Mouse (Mus musculus) heart, postnatal 0 days (tissue): ENCODE results near the gene Scamp5. TPM values are rescaled to one million over a fixed set of nuclear protein-coding genes. Genes with fewer than 3 reads are reported as not detected.
A peak's percentile ranks its signal among the peaks of the same experiment; 100 is the strongest.

ENCODE experiments used
- ATAC-seq: fragments of 200-750 bp; cut with Nextera tagmentation; 2 replicates; pipeline ENCODE4 v1.8.0; 2017; ENCODE audit warnings: low read depth, moderate number of reproducible peaks, moderate library complexity; ENCODE audit not compliant: insufficient read depth
- DNase-seq: peaks from one replicate; pipeline ENCODE4 v3.0.0-alpha.2; 2016; ENCODE audit warnings: low spot score
- H3K27ac ChIP-seq: fragments of 300-500 bp; sonication (generic); 2 replicates; pipeline ENCODE4 v1.5.1; 2014; ENCODE audit warnings: low read depth, mild to moderate bottlenecking
- H3K27me3 ChIP-seq: fragments of 300-500 bp; sonication (generic); 2 replicates; pipeline ENCODE4 v1.6.1; 2014; ENCODE audit warnings: low read length, mixed read lengths; ENCODE audit not compliant: control insufficient read depth, insufficient read depth
- H3K36me3 ChIP-seq: fragments of 300-500 bp; sonication (generic); replicated peaks from 2 replicates; pipeline ENCODE4 v1.6.1; 2014; ENCODE audit warnings: low read length, mixed read lengths; ENCODE audit not compliant: control insufficient read depth, insufficient read depth
- H3K4me1 ChIP-seq: fragments of 300-500 bp; sonication (generic); 2 replicates; pipeline ENCODE4 v1.6.1; 2014; ENCODE audit warnings: antibody characterized with exemption; ENCODE audit not compliant: control insufficient read depth, insufficient read depth
- H3K4me2 ChIP-seq: fragments of 300-500 bp; sonication (generic); 2 replicates; pipeline ENCODE4 v1.6.1; 2014; ENCODE audit warnings: low read depth, mild to moderate bottlenecking, low read length, moderate library complexity
- H3K4me3 ChIP-seq: fragments of 300-500 bp; sonication (generic); 2 replicates; pipeline ENCODE4 v1.5.1; 2014; ENCODE audit warnings: low read depth, low read length
- H3K9ac ChIP-seq: fragments of 300-500 bp; sonication (generic); replicated peaks from 2 replicates; pipeline ENCODE4 v1.6.1; 2014; ENCODE audit warnings: low read depth, low read length, mixed read lengths
- H3K9me3 ChIP-seq: fragments of 300-500 bp; sonication (generic); replicated peaks from 2 replicates; pipeline ENCODE4 v1.6.1; 2016; ENCODE audit warnings: low read length; ENCODE audit not compliant: control insufficient read depth
- CTCF ChIP-seq: IDR thresholded peaks from 2 replicates; pipeline ENCODE4 v1.5.1; 2016; ENCODE audit warnings: antibody characterized with exemption, control low read depth, low read depth
- EP300 ChIP-seq: IDR thresholded peaks from 2 replicates; pipeline ENCODE4 v1.6.1; 2016; ENCODE audit warnings: antibody characterized with exemption, low read depth
- WGBS: fragments of 180-500 bp; shearing (Covaris S2); extraction: QIAGEN DNeasy Blood & Tissue Kit; methylation state at CpG from one replicate; pipeline ENCODE4 v1.1.7; 2014; 5-methylcytosine and 5-hydroxymethylcytosine counted together
- polyA plus RNA-seq: library from polyadenylated mRNA; unstranded; fragments of >200 nt; fragmentation: Nextera tagmentation; extraction: Ambion mirVana; gene quantifications from 2 replicates; pipeline ENCODE4 v1.2.1, GENCODE M21; 2015
- total RNA-seq: library from RNA; depleted of rRNA; stranded (reverse); fragments of >200 nt; gene quantifications from 2 replicates; pipeline ENCODE4 v1.2.3, GENCODE M21; 2014; ENCODE audit warnings: low replicate concordance

Scamp5 gene
- total and polyA plus RNA-seq, 2 experiments from 2014 or later, result 7.0 to 16.1 TPM

DNA sequence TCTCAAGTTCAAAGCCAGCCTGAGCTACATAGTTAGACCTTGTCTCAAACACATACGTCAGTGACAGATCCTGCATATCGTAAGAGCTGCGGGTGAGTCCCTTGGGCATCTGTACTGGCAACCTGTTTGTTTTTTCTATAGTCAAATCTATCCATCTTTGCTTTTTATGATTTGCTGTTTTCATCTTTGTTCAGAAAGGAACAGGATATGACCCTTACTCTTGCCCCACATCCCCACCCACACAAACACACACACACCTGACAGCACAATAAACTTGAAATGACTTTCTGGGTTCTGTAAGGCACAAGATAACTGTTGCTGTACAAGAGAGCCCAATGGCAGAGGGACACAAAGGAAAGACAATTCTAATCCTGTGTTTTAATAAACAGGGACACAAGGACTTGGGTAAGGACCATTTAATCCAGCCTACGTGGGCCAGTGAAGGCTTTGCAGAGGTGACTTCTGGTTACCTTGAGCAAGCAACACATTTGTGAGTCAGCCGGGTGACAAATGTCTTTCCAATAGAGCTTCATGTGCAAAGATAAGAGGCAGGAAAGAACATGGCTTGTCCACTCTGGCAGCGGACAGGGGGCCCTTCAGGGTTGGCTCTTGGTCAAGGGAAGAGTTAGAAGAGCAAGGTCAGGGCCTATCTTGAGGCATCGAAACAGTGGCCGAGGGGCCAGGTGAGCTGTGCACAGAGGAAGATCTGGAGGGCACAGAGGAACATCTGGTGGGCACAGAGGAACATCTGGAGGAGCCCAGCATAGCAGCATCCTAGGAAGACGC is 60.5 kb downstream of the Scamp5 start:
- H3K4me1 ChIP-seq, result peaks cover 6% of the 10 kb centered on the region; the same call in 1 of the 2 replicates
- DNase-seq (no peak), ATAC-seq (no peak)
- H3K4me3 ChIP-seq, result no peak overlapping the region
- H3K4me2 ChIP-seq, result no peak overlapping the region
- no peaks in the 10 kb centered on the region for H3K27me3 ChIP-seq
- H3K9me3 ChIP-seq, result no peaks in the 10 kb centered on the region
- no peak overlapping the region for H3K9ac ChIP-seq
- peaks cover 2% of the 10 kb centered on the region; the same call in 1 of the 2 replicates for H3K36me3 ChIP-seq
- no peak for TF ChIP-seq EP300
- TF ChIP-seq CTCF, result no peak
- WGBS, result 61% methylated on average over 9 of the region's 9 CpGs
- H3K27ac ChIP-seq, result no peak overlapping the region

DNA sequence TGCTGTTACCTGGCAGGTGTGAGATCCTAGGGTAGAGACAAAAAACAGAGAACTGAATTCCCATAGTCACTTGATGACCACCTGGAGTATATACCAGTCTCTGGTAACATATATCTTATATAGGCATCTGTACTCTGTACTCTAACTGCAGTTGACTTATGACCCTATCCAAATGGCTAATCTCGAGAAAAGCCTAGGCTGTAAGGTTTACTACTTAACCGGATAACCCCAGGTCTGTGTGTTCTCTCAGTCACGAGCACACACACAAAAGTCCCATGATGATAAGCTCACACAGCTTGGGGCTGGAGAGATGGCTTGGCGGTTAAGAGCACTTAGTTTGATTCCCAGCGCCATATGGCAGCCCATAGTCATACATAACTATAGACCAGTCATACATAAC is 61.5 kb downstream of the Scamp5 start:
- H3K4me1 ChIP-seq, result peaks cover 13% of the 10 kb centered on the region; the same call in 1 of the 2 replicates
- TF ChIP-seq CTCF (no peak), EP300 (no peak)
- no peaks in the 10 kb centered on the region for H3K36me3 ChIP-seq
- DNase-seq (no peak), ATAC-seq (no peak)
- no peaks in the 10 kb centered on the region for H3K27me3 ChIP-seq
- no peak overlapping the region for H3K4me3 ChIP-seq
- H3K9me3 ChIP-seq, result no peaks in the 10 kb centered on the region
- H3K9ac ChIP-seq, result no peak overlapping the region
- WGBS, result 92% methylated on average over 5 of the region's 5 CpGs
- no peak overlapping the region for H3K27ac ChIP-seq
- no peak overlapping the region for H3K4me2 ChIP-seq

DNA sequence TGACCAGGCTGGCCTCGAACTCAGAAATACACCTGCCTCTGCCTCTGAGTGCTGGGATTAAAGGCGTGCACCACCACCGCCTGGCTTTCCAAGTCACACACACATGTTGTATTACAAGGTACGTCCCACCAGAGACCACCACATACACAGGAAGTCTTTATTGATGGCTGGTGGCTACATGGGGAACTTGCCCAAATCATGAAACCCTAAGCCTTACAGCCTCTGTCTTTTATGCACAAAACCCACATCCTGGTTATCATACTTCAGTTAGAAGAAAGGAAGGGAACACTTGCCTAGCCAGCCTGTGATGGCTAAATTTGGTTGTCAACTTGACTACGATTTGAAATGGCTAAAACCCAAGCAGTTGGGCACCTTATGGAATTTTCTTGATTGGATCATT is 63.8 kb downstream of the Scamp5 start:
- no peak for ATAC-seq
- H3K4me2 ChIP-seq, result no peak overlapping the region
- no peaks in the 10 kb centered on the region for H3K36me3 ChIP-seq
- H3K9ac ChIP-seq, result no peak overlapping the region
- WGBS, result 82% methylated on average over 5 of the region's 5 CpGs
- no peak overlapping the region for H3K4me3 ChIP-seq
- no peak for TF ChIP-seq EP300
- no peak for TF ChIP-seq CTCF
- no peaks in the 10 kb centered on the region for H3K27me3 ChIP-seq
- H3K27ac ChIP-seq, result no peak overlapping the region
- peaks cover 13% of the 10 kb centered on the region; the same call in 1 of the 2 replicates for H3K4me1 ChIP-seq
- peaks cover 14% of the 10 kb centered on the region; the same call in 1 of the 2 replicates for H3K9me3 ChIP-seq
- DNase-seq, result no peak

DNA sequence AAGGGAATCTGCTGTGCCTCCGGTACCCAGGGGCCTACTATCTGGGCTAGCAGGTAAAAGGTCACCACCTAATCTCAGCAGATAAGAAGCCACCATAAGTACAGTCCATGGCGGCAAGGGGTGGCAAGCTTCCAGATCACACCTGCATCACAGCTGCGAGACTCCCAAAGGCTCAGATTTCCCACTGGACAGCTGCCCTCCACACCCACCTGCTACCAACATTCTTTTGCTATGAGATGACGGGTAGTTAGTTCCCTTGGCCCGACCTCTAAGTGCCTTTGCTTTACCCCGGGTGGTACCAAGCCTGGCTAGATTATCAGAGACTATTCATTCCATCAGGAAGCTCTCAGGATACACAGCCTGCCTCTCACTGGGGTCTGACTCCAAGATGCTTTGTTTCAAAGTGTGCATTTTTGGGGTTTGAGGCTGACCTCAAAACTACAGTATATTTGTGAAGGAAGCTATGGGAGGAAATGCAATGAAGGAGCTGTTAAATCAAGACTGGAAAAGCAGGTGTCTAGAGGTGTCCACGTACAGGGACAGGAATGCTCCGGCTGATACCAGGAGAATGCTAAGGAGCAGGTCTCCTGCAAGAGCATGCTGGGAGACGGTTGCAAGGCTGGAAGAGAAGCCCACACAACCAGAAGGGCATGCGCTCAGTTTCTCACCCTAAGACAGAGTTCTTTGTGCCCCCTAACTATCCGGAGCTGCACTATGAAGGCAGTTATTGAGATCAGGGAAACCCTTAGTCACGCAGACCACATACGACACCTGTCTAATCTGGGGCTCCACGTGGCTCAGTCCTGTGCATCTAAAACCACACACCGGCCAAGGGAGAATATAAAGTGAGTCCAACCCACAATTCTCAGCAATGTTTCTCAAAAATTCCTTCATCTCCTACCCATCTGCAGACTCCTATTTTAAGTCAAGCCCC is 65.3 kb downstream of the Scamp5 start:
- no peak for DNase-seq

DNA sequence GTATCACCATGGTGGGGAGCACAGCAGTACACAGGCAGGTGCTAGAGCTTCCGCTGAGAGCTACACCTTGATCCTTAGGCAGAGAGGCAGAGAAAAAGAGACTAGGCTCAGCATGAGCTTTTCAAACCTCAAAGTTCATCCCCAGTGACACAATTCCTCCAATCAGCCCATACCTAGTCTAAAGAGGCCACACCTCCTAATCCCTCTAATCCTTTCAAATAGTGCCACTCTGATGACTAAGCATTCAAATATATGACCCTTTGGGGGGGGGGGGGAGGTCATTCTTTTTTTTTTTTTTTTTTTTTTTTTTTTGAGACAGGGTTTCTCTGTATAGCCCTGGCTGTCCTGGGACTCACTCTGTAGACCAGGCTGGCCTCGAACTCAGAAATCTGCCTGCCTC is 69.1 kb downstream of the Scamp5 start:
- Histone ChIP-seq H3K4me1 (peaks cover 7% of the 10 kb centered on the region; the same call in 1 of the 2 replicates), H3K4me3 (no peak overlapping the region), H3K9me3 (peaks cover 20% of the 10 kb centered on the region), H3K36me3 (no peaks in the 10 kb centered on the region), H3K27me3 (no peaks in the 10 kb centered on the region), H3K4me2 (no peak overlapping the region), H3K27ac (no peak overlapping the region), H3K9ac (no peak overlapping the region)
- TF ChIP-seq CTCF (no peak), EP300 (no peak)
- WGBS, result 97% methylated on average over 2 of the region's 2 CpGs
- no peak for ATAC-seq
- DNase-seq, result no peak

More for the DNA sequence above, 65.3 kb downstream of the Scamp5 start:
- Histone ChIP-seq H3K9me3 (peaks cover 20% of the 10 kb centered on the region), H3K4me2 (no peak overlapping the region), H3K27ac (0 out of 2 replicates have a peak overlapping the region, but pooled peaks have one; percentile 39), H3K4me3 (no peak overlapping the region), H3K36me3 (no peaks in the 10 kb centered on the region), H3K4me1 (peaks cover 12% of the 10 kb centered on the region; the same call in 1 of the 2 replicates), H3K9ac (no peak overlapping the region), H3K27me3 (no peaks in the 10 kb centered on the region)
- 51% methylated on average over 15 of the region's 15 CpGs for WGBS
- peak; percentile 77 for ATAC-seq
- no peak for TF ChIP-seq CTCF
- no peak for TF ChIP-seq EP300
